Mouse (Mus musculus) skeletal muscle tissue, adult 2 months (tissue): ENCODE measurements around the gene Pnpla1.
A peak's percentile ranks its signal among the peaks of the same experiment; 100 is the strongest.

Source experiments
- DNase-seq: peaks from one replicate; pipeline ENCODE4 v3.0.0-alpha.2; 2012; ENCODE audit warnings: low read depth, low spot score

The Pnpla1 gene

GRCm38 (mm10) chr17:28883941-28884516, 25.8 kb downstream of the Pnpla1 start:
- DNase-seq: no peak

- DNase-seq: no peak
Measured at GRCm38 (mm10) chr17:28885231-28885630, 27.0 kb downstream of the Pnpla1 start.

DNA sequence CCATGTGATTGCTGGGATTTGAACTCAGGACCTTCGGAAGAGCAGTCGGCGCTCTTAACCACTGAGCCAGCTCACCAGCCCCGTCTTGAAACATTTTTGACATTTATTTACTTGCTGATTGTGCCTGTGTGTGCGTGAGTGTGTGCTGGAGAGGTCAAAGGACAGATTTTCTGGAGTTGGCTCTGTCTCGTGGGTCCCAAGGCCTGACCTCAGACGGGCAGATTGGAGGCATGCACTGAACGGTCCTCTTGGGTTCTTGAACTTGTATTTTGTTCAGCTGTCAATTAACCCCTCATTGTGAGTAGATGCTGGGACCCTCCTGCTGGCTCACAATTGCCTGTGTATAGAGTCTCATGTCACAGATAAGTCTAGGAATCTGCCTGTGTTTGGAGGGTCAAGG, 28.1 kb downstream of the Pnpla1 start:
- DNase-seq: no peak

DNA sequence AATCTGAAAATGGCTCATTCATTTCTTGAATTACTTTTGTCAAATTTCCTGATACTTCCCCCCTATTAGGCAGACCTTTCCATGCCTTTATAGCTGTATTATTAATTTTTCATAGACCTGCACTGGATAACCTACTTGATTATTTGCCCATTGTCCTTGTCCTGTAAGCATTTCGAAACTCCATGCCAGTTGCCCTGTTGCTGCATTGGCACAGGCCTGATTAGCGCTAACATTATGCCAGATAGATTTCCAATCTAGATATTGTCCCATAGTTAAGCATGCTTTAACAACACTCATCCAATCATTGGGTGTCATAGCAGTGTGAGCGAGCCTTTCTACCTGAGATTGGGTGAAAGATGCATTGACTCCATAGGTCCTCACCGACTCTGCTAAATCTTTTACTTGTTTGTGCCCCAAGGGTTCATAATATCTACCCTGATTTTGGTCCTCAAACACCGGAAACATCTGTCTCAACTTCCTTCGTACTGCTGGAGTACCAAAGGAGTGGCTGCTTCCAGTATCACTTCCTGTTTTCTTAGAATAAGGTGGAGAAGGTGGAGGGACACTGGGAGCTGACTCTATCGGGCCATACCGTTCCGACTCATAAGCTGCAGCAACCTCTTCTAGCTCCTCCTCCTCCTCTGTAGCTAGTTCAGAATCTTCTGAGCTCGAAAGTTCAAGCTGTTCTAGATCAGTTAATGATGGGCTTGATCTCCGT, 36.0 kb downstream of the Pnpla1 start:
- peak; percentile 36 for DNase-seq

GRCm38 (mm10) chr17:28895217-28895875, 37.1 kb downstream of the Pnpla1 start:
- DNase-seq: no peak

DNA sequence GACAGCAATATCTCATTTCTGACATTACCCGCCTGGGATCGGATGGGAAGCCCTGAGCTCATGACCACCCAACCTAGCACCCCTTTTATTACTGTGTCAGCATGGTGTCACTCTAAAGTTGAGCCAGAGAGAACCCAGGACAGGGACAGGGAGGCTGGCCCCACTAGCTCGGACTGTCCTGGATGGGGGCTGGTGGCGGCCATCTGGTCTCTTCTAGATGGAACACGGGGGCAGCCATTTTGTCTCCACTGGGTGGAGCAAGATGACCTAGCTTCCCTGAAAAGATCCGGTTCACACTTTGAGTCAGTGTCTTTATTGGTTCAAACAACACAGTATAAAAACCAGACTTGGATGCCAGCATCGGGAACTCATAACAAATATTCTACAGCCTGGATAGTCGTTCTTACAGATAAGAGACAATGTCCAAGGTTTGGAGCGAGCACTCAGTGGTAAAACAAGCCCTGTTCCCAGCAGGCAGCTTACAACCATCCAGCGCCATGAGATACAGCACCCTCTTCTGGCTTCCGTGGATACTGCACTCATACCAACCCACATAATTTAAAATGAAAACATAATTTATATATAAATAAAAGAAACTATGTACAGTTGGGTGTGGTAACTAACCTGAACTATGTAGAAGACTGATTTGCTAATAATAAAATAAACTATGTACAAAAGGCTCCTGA, 38.0 kb downstream of the Pnpla1 start:
- DNase-seq: no peak

- no peak for DNase-seq
Measured at GRCm38 (mm10) chr17:28897817-28898216, 39.6 kb downstream of the Pnpla1 start.

- DNase-seq: no peak
Measured at GRCm38 (mm10) chr17:28898249-28898648, 40.0 kb downstream of the Pnpla1 start.

- no peak for DNase-seq
Measured at GRCm38 (mm10) chr17:28899427-28899826, 41.2 kb downstream of the Pnpla1 start.

- no peak for DNase-seq
Measured at GRCm38 (mm10) chr17:28901559-28901958, 43.3 kb downstream of the Pnpla1 start.

GRCm38 (mm10) chr17:28904546-28905376, 46.5 kb downstream of the Pnpla1 start:
- peak; percentile 46 for DNase-seq

- DNase-seq: no peak
Measured at GRCm38 (mm10) chr17:28905377-28905916, 47.2 kb downstream of the Pnpla1 start.

DNA sequence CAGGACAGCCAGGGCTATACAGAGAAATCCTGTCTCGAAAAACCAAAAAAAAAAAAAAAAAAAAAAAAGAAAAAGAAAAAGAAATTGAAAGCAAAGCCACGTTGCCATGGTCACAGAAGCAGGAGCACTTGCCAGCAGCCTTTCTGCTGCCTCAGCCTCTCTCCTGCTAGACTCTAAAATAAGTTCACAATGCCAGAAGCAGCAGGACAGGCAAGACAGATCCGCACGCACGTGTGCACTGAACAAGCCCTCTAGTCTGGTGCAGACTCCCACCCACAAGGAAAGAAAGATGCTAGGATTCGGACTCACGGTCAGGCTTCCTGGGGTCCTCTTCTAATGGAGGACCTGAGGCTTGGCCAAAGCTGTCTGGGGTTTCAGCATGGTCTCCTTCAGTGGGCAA, 49.7 kb downstream of the Pnpla1 start:
- DNase-seq: no peak

- DNase-seq: no peak
Measured at GRCm38 (mm10) chr17:28909252-28909941, 51.2 kb downstream of the Pnpla1 start.

DNA sequence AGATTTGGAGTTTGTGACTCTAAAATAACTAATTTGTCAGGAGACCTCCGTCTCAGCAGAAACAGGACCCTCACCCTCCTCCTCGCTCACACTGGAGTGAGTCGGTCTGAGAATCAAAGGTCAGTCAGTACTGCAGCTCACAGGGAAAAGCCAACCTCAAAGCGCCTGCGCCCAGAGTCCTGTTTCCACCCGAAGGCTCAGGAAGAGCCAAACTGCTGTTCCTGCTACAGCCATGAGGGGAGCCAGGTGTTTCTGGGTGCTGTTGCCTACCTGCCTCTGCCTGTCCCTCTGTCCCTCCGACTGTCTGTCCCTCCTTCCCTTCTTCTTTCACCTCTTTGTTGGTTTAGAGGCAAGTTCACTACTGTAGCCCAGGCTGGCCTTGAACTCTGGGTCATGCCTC, 51.9 kb downstream of the Pnpla1 start:
- DNase-seq: no peak

DNA sequence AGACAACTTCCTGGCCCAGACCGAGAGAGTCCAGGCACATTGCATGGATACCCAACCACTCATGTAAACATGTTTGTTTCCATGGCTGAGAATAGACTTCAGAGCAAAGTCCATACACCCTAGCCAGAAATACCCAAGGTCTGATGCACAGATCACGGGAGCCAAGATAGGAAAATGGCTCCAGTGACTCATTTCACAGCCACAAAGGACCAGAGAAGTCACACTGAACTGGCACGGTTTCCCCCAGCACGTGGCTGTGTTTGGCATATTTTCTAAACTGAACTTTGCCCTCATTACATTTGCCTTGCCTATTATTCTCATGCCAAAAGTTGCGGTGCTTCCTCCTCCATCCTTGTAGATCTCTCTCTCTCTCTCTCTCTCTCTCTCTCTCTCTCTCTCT, 55.0 kb downstream of the Pnpla1 start:
- DNase-seq: no peak

- no peak for DNase-seq
Measured at GRCm38 (mm10) chr17:28913940-28914339, 55.7 kb downstream of the Pnpla1 start.

DNA sequence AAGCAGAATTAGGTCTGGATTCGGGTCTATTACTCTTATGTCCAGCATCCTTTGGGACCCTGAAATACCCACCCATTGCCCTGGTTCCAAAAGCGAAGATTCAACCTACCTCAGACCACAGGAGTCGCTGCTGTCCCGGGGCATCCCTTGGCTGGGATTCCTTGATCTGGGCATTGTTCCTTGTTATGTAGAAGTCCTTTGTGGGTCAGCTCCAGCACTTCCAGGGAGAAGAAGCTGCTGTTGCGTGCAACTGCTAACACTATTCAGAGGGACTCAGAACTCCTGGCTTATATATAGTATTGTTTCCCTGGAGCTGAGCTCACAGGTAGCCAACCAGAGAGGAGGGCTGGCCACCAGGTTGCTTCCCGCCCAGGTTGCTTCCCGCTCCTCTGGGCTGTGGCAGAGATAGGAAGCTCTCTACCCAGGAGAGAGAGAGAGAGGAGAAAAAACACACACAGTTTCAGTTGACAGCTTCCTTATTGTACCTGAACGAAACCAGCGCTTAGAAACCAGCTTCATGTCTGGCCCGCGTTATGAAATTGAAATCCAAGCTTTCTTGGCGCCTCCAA, 56.9 kb downstream of the Pnpla1 start, which contains the start of gene 4930539E08Rik:
Gene 4930539E08Rik (minus strand): TSS at position 265 of the 569 bp plus-strand sequence.
- DNase-seq: no peak

GRCm38 (mm10) chr17:28916520-28916919, 58.3 kb downstream of the Pnpla1 start:
- no peak for DNase-seq

DNA sequence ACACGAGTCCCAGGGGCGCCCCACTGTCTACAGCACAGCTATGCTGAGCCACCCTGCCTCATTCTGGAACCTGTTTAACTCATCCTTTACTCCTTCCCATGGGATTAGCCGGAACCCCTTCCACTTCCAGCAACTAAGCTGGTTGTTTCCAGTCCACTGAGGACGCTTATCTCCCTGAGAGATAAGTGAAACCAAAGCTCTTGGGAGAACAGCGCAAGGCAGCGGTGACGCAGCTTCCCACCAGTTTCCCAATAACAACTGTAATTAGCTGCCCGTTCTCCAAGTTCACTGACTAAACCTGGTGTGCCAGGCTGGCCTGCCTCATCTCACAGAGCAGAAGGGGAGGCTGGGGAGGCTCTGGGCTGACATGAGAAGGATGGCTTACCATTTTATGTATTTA, 62.9 kb downstream of the Pnpla1 start:
- DNase-seq: no peak
